8 mouse cellular contexts compared by ENCODE assay signal in the genomic region with DNA sequence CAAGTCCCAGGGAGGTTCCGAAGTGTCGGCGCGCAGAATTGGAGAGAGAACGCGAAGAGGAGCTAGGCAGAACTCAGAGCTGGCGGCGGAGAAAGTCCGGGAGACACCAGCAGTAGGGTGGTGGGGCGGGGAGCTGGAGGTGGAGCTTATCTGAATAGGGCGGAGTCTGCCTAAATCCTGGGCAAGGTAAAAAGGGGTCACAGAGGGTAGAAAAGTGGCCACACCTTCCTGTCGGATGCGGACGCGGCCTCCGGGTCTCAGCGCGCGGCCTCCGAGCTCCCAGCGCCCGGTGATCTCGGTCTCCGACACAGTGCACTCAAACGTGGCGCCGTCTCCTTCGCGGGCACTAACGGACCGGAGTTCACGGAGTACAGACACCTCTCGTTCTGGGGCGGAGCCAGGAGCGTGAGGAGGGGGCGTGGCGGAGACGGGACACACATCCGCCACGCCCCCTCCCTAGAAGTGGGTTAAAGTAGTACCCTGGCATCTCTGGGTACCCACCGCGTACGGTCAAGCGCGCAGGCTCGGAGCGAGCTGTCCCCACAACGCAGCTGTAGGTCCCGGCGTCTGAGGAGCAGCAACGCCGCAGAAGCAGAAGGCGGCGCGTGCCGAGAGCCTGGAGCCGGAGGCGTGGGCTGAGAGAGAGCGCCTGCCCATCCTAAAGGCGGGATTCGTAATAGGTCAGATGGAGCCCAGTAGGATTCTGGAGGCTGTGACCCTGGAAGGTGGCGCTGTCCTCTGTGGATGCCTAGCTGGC. TPM values are rescaled to one million over a fixed set of nuclear protein-coding genes. Genes with fewer than 3 reads are reported as not detected.
DNase-seq lines count a peak whose midpoint lies in the region.

No protein-coding gene starts in this region.

- peaks cover 30% of the 10 kb centered on the region for H3K4me1 ChIP-seq in embryonic facial prominence, embryonic 10.5 days

- no peaks in the 10 kb centered on the region for H3K9me3 ChIP-seq in embryonic facial prominence, embryonic 10.5 days

- WGBS in embryonic facial prominence, embryonic 10.5 days = under 1% methylated on average over 62 of the region's 62 CpGs

- H3K27ac ChIP-seq in embryonic facial prominence, embryonic 10.5 days (replicated peaks) = no peak overlapping the region

- DNase-seq in CD4-positive, CD25-positive, alpha-beta regulatory T cell, adult 2 months (ENCODE audit: low read depth, low spot score) = peak; percentile 82
- peak; percentile 73 to 87 for DNase-seq in adrenal gland, adult 18-20 months (ENCODE audit: low spot score in 2 of 2)
- peak; percentile 86 for DNase-seq in embryonic facial prominence, embryonic 10.5 days (ENCODE audit: low spot score)
- DNase-seq in heart, postnatal 4 days = peak; percentile 68
- peak; percentile 52 to 63 for DNase-seq in layer of hippocampus, postnatal 14 days (ENCODE audit: low spot score in 2 of 2)
- DNase-seq in lung, postnatal 14 days = peak; percentile 81
- peak; percentile 57 for DNase-seq in retina, postnatal 7 days (ENCODE audit: low read depth, low spot score)
- peak; percentile 42 to 74 for DNase-seq in urinary bladder, postnatal 36 days (ENCODE audit: low spot score in 2 of 2)

- H3K4me3 ChIP-seq in embryonic facial prominence, embryonic 10.5 days = peak overlapping the region; percentile 66

- peaks cover 51% of the 10 kb centered on the region for H3K36me3 ChIP-seq in embryonic facial prominence, embryonic 10.5 days (replicated peaks)

- peaks cover 100% of the 10 kb centered on the region for H3K27me3 ChIP-seq in embryonic facial prominence, embryonic 10.5 days (replicated peaks; ENCODE audit: low read depth, poor library complexity, severe bottlenecking)

RNA-seq across cellular contexts. Expression of a gene that starts 8.3 kb away (rescaled TPM):
- 1 to 10 TPM; 3.5 to 6.2 TPM for total RNA-seq in adrenal gland, adult 18-20 months (2021)
- polyA plus RNA-seq in embryonic facial prominence, embryonic 10.5 days (2016; fragmentation: Nextera tagmentation; extraction: Ambion mirVana) = 3.3 and 3.5 TPM in 2 replicates
- total RNA-seq in heart, postnatal 4 days (2021) = 1 to 10 TPM in 1 of 2 experiments, under 1 TPM in 1; 0.55 to 1.1 TPM
- total RNA-seq in layer of hippocampus, postnatal 14 days (2021) = 10 to 100 TPM; 53.3 to 62.5 TPM

RNA-seq across cellular contexts. Expression of a gene that starts 8.5 kb away (rescaled TPM):
- 10 to 100 TPM; 58.9 to 59.1 TPM for total RNA-seq in adrenal gland, adult 18-20 months (2021)
- polyA plus RNA-seq in embryonic facial prominence, embryonic 10.5 days (2016; fragmentation: Nextera tagmentation; extraction: Ambion mirVana) = 25.3 and 27.0 TPM in 2 replicates
- 10 to 100 TPM; 38.0 to 38.7 TPM for total RNA-seq in heart, postnatal 4 days (2021)
- 10 to 100 TPM; 71.2 to 78.5 TPM for total RNA-seq in layer of hippocampus, postnatal 14 days (2021)

RNA-seq across cellular contexts. Expression of a gene that starts 18.7 kb away (rescaled TPM):
- 10 to 100 TPM; 48.9 to 54.4 TPM for total RNA-seq in adrenal gland, adult 18-20 months (2021)
- polyA plus RNA-seq in embryonic facial prominence, embryonic 10.5 days (2016; fragmentation: Nextera tagmentation; extraction: Ambion mirVana) = 57.9 and 63.0 TPM in 2 replicates
- total RNA-seq in heart, postnatal 4 days (2021) = 100 to 1,000 TPM; 196 to 210 TPM
- 10 to 100 TPM; 25.2 to 27.0 TPM for total RNA-seq in layer of hippocampus, postnatal 14 days (2021)

RNA-seq across cellular contexts. Expression of a gene that starts 19.3 kb away (rescaled TPM):
- 10 to 100 TPM; 18.2 to 29.6 TPM for total RNA-seq in adrenal gland, adult 18-20 months (2021)
- polyA plus RNA-seq in embryonic facial prominence, embryonic 10.5 days (2016; fragmentation: Nextera tagmentation; extraction: Ambion mirVana) = 2.3 and 3.1 TPM in 2 replicates
- total RNA-seq in heart, postnatal 4 days (2021) = 10 to 100 TPM in 1 of 2 experiments, 1 to 10 TPM in 1; 10.0 to 10.3 TPM
- total RNA-seq in layer of hippocampus, postnatal 14 days (2021) = 10 to 100 TPM; 20.3 to 22.6 TPM

RNA-seq across cellular contexts. Expression of a gene that starts 33.7 kb away (rescaled TPM):
- 10 to 100 TPM; 12.6 to 19.5 TPM for total RNA-seq in adrenal gland, adult 18-20 months (2021)
- polyA plus RNA-seq in embryonic facial prominence, embryonic 10.5 days (2016; fragmentation: Nextera tagmentation; extraction: Ambion mirVana) = 31.7 and 33.4 TPM in 2 replicates
- 10 to 100 TPM; 15.7 to 16.7 TPM for total RNA-seq in heart, postnatal 4 days (2021)
- total RNA-seq in layer of hippocampus, postnatal 14 days (2021) = 10 to 100 TPM; 23.6 to 30.8 TPM

Comparison
In these comparisons a context has a peak if more than half of its experiments do, and no peak if none do; other contexts are left out.
1. RNA of a gene that starts 8.3 kb away (total RNA-seq): 53.3 to 62.5 TPM in layer of hippocampus, postnatal 14 days; 3.5 to 6.2 TPM in adrenal gland, adult 18-20 months and 0.55 to 1.1 TPM in heart, postnatal 4 days; every median in the first group is over 4 times any median in the second.
2. Peak in every context shown above with its lines, with median percentiles within 50 percentile points of each other: DNase-seq.